Mouse (Mus musculus): ENCODE data around the gene Arid4b. TPM values are rescaled to one million over a fixed set of nuclear protein-coding genes. Genes with fewer than 3 reads are reported as not detected.

The Arid4b gene
- polyA plus RNA-seq, 1 experiment, result 3.2 TPM

- H3K27me3 ChIP-seq (ENCODE audit: control insufficient read depth, insufficient read depth, insufficient read length), result no peaks in the 10 kb centered on the region
- H3K36me3 ChIP-seq (ENCODE audit: control insufficient read depth, insufficient read depth), result peaks cover 19% of the 10 kb centered on the region
- no peak overlapping the region for H3ac ChIP-seq (ENCODE audit: control insufficient read depth, insufficient read length, low read depth)
- H3K4me3 ChIP-seq (ENCODE audit: insufficient read depth, poor library complexity, severe bottlenecking), result no peak overlapping the region
- H3K79me2 ChIP-seq (ENCODE audit: control insufficient read depth, insufficient read depth), result no peaks in the 10 kb centered on the region
- H3K79me3 ChIP-seq (ENCODE audit: low read depth), result peaks cover 2% of the 10 kb centered on the region
- TF ChIP-seq CTCF (IDR thresholded peaks at IDR 0.05; ENCODE audit: control insufficient read depth, insufficient read depth, insufficient read length) (no peak), MAX (IDR thresholded peaks at IDR 0.05) (no peak), FOSL1 (IDR thresholded peaks at IDR 0.05; ENCODE audit: insufficient read depth, low read length, poor library complexity, severe bottlenecking) (no peak), MYOD1 (IDR thresholded peaks at IDR 0.05; ENCODE audit: control insufficient read depth, insufficient read length, low read depth) (no peak), CEBPB (IDR thresholded peaks at IDR 0.05; ENCODE audit: low read depth) (no peak), USF1 (IDR thresholded peaks at IDR 0.05; ENCODE audit: low read depth) (no peak)
Observed at GRCm38 (mm10) chr13:14142294-14142966, 79.4 kb downstream of the Arid4b start.

- H3K36me3 ChIP-seq (ENCODE audit: control insufficient read depth, insufficient read depth), result peaks cover 19% of the 10 kb centered on the region
- no peaks in the 10 kb centered on the region for H3K79me3 ChIP-seq (ENCODE audit: low read depth)
- H3K27me3 ChIP-seq (ENCODE audit: control insufficient read depth, insufficient read depth, insufficient read length), result no peaks in the 10 kb centered on the region
- H3K79me2 ChIP-seq (ENCODE audit: control insufficient read depth, insufficient read depth), result no peaks in the 10 kb centered on the region
- no peak overlapping the region for H3ac ChIP-seq (ENCODE audit: control insufficient read depth, insufficient read length, low read depth)
- no peak overlapping the region for H3K4me3 ChIP-seq (ENCODE audit: insufficient read depth, poor library complexity, severe bottlenecking)
- TF ChIP-seq USF1 (IDR thresholded peaks at IDR 0.05; ENCODE audit: low read depth), result no peak
- no peak for TF ChIP-seq MAX (IDR thresholded peaks at IDR 0.05)
- TF ChIP-seq FOSL1 (IDR thresholded peaks at IDR 0.05; ENCODE audit: insufficient read depth, low read length, poor library complexity, severe bottlenecking), result no peak
- TF ChIP-seq MYOD1 (IDR thresholded peaks at IDR 0.05; ENCODE audit: control insufficient read depth, insufficient read length, low read depth), result no peak
- TF ChIP-seq MYOG (IDR thresholded peaks at IDR 0.05; ENCODE audit: control insufficient read depth, extremely low read depth, insufficient read length), result no peak
- TF ChIP-seq CTCF (IDR thresholded peaks at IDR 0.05; ENCODE audit: control insufficient read depth, insufficient read depth, insufficient read length), result no peak
- TF ChIP-seq CEBPB (IDR thresholded peaks at IDR 0.05; ENCODE audit: low read depth), result no peak
Observed at GRCm38 (mm10) chr13:14177989-14178388, 115.0 kb downstream of the Arid4b start.

- peaks cover 12% of the 10 kb centered on the region for H3K36me3 ChIP-seq (ENCODE audit: control insufficient read depth, insufficient read depth)
- TF ChIP-seq CTCF (IDR thresholded peaks at IDR 0.05; ENCODE audit: control insufficient read depth, insufficient read depth, insufficient read length), result no peak
- TF ChIP-seq MYOG (IDR thresholded peaks at IDR 0.05; ENCODE audit: control insufficient read depth, extremely low read depth, insufficient read length), result no peak
- no peak for TF ChIP-seq CEBPB (IDR thresholded peaks at IDR 0.05; ENCODE audit: low read depth)
- no peak for TF ChIP-seq MYOD1 (IDR thresholded peaks at IDR 0.05; ENCODE audit: control insufficient read depth, insufficient read length, low read depth)
- TF ChIP-seq USF1 (IDR thresholded peaks at IDR 0.05; ENCODE audit: low read depth), result no peak
- H3K27me3 ChIP-seq (ENCODE audit: control insufficient read depth, insufficient read depth, insufficient read length), result no peaks in the 10 kb centered on the region
- H3K4me3 ChIP-seq (ENCODE audit: insufficient read depth, poor library complexity, severe bottlenecking), result no peak overlapping the region
- H3K79me3 ChIP-seq (ENCODE audit: low read depth), result no peaks in the 10 kb centered on the region
- H3K79me2 ChIP-seq (ENCODE audit: control insufficient read depth, insufficient read depth), result no peaks in the 10 kb centered on the region
- no peak overlapping the region for H3ac ChIP-seq (ENCODE audit: control insufficient read depth, insufficient read length, low read depth)
Observed at GRCm38 (mm10) chr13:14179669-14180068, 116.6 kb downstream of the Arid4b start.

GRCm38 (mm10) chr13:14245946-14246345 lies 182.9 kb downstream of the Arid4b start:
- Histone ChIP-seq H3K4me3 (ENCODE audit: insufficient read depth, poor library complexity, severe bottlenecking) (no peak overlapping the region), H3K79me2 (ENCODE audit: control insufficient read depth, insufficient read depth) (no peaks in the 10 kb centered on the region), H3ac (ENCODE audit: control insufficient read depth, insufficient read length, low read depth) (no peak overlapping the region), H3K27me3 (ENCODE audit: control insufficient read depth, insufficient read depth, insufficient read length) (no peaks in the 10 kb centered on the region), H3K36me3 (ENCODE audit: control insufficient read depth, insufficient read depth) (no peaks in the 10 kb centered on the region), H3K79me3 (ENCODE audit: low read depth) (no peaks in the 10 kb centered on the region)
- no peak for TF ChIP-seq CEBPB (IDR thresholded peaks at IDR 0.05; ENCODE audit: low read depth)
- TF ChIP-seq USF1 (IDR thresholded peaks at IDR 0.05; ENCODE audit: low read depth), result peak; percentile 6
- no peak for TF ChIP-seq MAX (IDR thresholded peaks at IDR 0.05)
- TF ChIP-seq CTCF (IDR thresholded peaks at IDR 0.05; ENCODE audit: control insufficient read depth, insufficient read depth, insufficient read length), result no peak

Other genes with a start within 250 kb of the Arid4b start
- gene B3galnt2, start 108.8 kb upstream of the Arid4b start, polyA plus RNA-seq (2012; fragmentation: generic; extraction: Trizol), result 16.8 TPM
- 17.2 TPM for gene Tbce, start 23.6 kb upstream of the Arid4b start, polyA plus RNA-seq (2012; fragmentation: generic; extraction: Trizol)
- 8.6 TPM for gene Ggps1, start 256 bp downstream of the Arid4b start, polyA plus RNA-seq (2012; fragmentation: generic; extraction: Trizol)